Mouse (Mus musculus) heart, embryonic 14.5 days (tissue): ENCODE measurements at regions not wholly inside any gene's neighbourhood (a gene's known extent, or its start where the extent isn't known, plus 50 kb on each side); places are given as distances from the start of the nearest gene placed in this dataset.

Source experiments
- ATAC-seq: fragments of 200-750 bp; cut with Nextera tagmentation; 2 replicates; pipeline ENCODE4 v1.8.0; 2017; ENCODE audit warnings: low read depth, moderate TSS enrichment; ENCODE audit not compliant: insufficient number of reproducible peaks, insufficient read depth, low FRiP score
- H3K27ac ChIP-seq, 2 experiments: fragments of 200-500 bp in 1 of 2; fragments of 300-500 bp in 1 of 2; sonication (generic) in 1 of 2; replicated peaks in 1 of 2; 2 replicates each; pipeline ENCODE4 v1.5.1; 2012 to 2014; ENCODE audit warnings: low read depth in 2 of 2, low read length in 2 of 2, control low read depth in 1 of 2, mild to moderate bottlenecking in 1 of 2, mixed read lengths in 1 of 2; ENCODE audit not compliant: control insufficient read depth in 1 of 2, insufficient read depth in 1 of 2
- H3K27me3 ChIP-seq: fragments of 300-500 bp; sonication (generic); 2 replicates; pipeline ENCODE4 v1.6.1; 2014; ENCODE audit warnings: mild to moderate bottlenecking, low read length, control low read depth; ENCODE audit not compliant: control insufficient read depth, insufficient read depth
- H3K36me3 ChIP-seq: fragments of 300-500 bp; sonication (generic); 2 replicates; pipeline ENCODE4 v1.6.1; 2014; ENCODE audit warnings: mild to moderate bottlenecking, control low read depth, low read length, mixed read lengths; ENCODE audit not compliant: control insufficient read depth, insufficient read depth
- H3K4me1 ChIP-seq, 2 experiments: fragments of 200-500 bp in 1 of 2; fragments of 300-500 bp in 1 of 2; sonication (generic) in 1 of 2; 2 replicates each; pipeline ENCODE4 v1.6.1; 2012 to 2014; ENCODE audit warnings: low read length in 2 of 2, control low read depth in 1 of 2, mixed read lengths in 1 of 2; ENCODE audit not compliant: control insufficient read depth in 2 of 2, insufficient read depth in 2 of 2
- H3K4me2 ChIP-seq: fragments of 300-500 bp; sonication (generic); 2 replicates; pipeline ENCODE4 v1.6.1; 2014; ENCODE audit warnings: mild to moderate bottlenecking, low read length
- H3K4me3 ChIP-seq, 2 experiments: fragments of 200-500 bp in 1 of 2; fragments of 300-500 bp in 1 of 2; sonication (generic) in 1 of 2; 2 replicates each; pipeline ENCODE4 v1.5.1; 2012 to 2014; ENCODE audit warnings: low read length in 2 of 2, mild to moderate bottlenecking in 2 of 2, control low read depth in 1 of 2, low read depth in 1 of 2, moderate library complexity in 1 of 2; ENCODE audit not compliant: control insufficient read depth in 1 of 2, insufficient read depth in 1 of 2
- H3K9ac ChIP-seq: fragments of 300-500 bp; sonication (generic); 2 replicates; pipeline ENCODE4 v1.6.1; 2014; ENCODE audit warnings: mild to moderate bottlenecking, low read length
- H3K9me3 ChIP-seq: fragments of 300-500 bp; sonication (generic); 2 replicates; pipeline ENCODE4 v1.6.1; 2016; ENCODE audit warnings: low read length, control low read depth; ENCODE audit not compliant: control insufficient read depth
- WGBS: fragments of 180-500 bp; shearing (Covaris S2); extraction: QIAGEN DNeasy Blood & Tissue Kit; methylation state at CpG from one replicate; pipeline ENCODE4 v1.1.7; 2014; 5-methylcytosine and 5-hydroxymethylcytosine counted together

DNA sequence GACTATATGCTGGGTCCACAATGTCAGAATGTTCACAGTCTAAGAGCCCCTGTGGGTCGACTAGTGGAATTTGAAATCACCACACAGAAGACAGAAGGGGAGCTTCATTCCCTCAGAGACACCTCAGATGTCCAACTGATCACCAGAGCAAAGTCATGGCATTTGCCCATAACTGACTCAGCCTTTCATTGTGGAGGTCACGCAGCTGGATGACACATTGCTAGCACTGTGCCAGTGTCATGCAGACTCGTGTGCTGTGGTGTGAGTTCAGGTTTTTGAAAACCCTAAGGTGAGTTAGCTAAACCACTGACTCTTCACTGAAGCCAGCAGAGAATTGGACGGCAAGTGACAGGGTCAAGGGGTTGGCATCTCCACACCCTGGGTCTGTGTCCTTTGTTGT, 62.3 kb upstream of the Gpc1 start:
- 74% methylated on average over 4 of the region's 4 CpGs for WGBS
- H3K27me3 ChIP-seq, result peaks cover 24% of the 10 kb centered on the region
- no peaks in the 10 kb centered on the region for H3K36me3 ChIP-seq
- peaks cover 28 to 35% of the 10 kb centered on the region in 2 experiments for H3K4me1 ChIP-seq
- no peak for ATAC-seq
- no peak overlapping the region for H3K27ac ChIP-seq
- no peak overlapping the region for H3K9ac ChIP-seq
- H3K9me3 ChIP-seq, result no peaks in the 10 kb centered on the region
- no peak overlapping the region for H3K4me3 ChIP-seq
- no peak overlapping the region for H3K4me2 ChIP-seq

DNA sequence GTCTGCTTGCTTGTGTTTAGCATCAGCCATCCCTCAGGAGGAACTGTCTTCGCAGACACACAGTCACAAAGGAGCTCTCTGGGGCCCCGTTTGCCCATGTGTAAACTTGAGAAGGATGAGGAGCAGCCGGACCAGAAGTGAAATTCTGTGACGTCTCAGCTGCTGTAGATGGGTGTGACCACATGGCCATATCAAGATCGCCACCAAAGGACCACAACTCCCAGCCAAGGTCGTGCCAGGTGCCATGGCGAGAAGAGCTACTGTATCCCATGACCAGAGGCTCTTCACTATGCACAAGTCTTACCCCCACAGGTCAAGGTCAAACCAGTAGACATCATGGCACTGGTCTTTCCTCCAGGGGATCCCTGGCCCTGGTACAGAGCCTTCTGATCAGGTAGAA, 64.9 kb upstream of the Gpc1 start:
- no peak overlapping the region for H3K4me3 ChIP-seq
- peaks cover 27% of the 10 kb centered on the region for H3K27me3 ChIP-seq
- 88% methylated on average over 7 of the region's 7 CpGs for WGBS
- no peaks in the 10 kb centered on the region for H3K9me3 ChIP-seq
- H3K4me1 ChIP-seq, result peaks cover 10 to 11% of the 10 kb centered on the region in 2 experiments
- H3K27ac ChIP-seq, result no peak overlapping the region
- H3K4me2 ChIP-seq, result no peak overlapping the region
- no peak overlapping the region for H3K9ac ChIP-seq
- no peak for ATAC-seq
- no peaks in the 10 kb centered on the region for H3K36me3 ChIP-seq

DNA sequence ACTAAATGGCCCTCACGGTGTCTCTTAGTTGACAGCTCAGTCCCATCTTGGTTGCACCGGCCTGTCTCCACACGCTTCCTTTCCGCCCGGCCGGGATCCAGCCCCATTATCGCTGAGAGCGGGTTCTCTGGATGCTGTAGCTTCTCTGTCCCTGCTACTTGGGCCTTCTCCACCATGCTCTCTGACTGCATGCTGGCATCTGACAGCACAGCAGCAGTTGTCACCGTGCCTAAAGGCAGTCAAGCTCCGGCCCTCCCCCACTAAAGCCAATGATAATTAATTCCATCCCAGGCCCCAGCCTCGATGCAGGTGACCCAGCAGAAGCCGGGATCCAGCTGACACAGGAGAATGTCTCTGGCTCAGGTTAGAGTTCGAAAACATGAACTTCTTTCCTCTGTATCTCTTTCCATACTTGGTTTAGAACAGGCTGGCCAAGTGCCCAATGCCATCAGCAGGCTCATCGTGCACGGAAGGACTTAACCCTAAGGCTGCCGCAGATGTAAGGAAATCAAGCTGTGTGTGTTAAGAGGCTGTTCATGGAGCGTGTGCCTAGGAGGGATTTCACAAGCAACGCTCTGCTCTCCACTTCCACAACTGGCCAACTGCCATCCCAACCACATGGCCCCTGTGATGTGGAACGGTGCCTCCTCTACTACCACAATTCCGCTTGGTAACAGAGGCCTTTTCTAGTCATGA, 76.5 kb upstream of the Gpc1 start:
- Histone ChIP-seq H3K9me3 (no peaks in the 10 kb centered on the region), H3K27ac (no peak overlapping the region), H3K9ac (no peak overlapping the region), H3K36me3 (no peaks in the 10 kb centered on the region), H3K4me1 (peaks cover 18 to 19% of the 10 kb centered on the region in 2 experiments), H3K4me3 (no peak overlapping the region), H3K27me3 (0 out of 2 replicates have a peak, but pooled peaks cover 7% of the 10 kb centered on the region), H3K4me2 (no peak overlapping the region)
- WGBS, result 53% methylated on average over 20 of the region's 20 CpGs
- no peak for ATAC-seq

DNA sequence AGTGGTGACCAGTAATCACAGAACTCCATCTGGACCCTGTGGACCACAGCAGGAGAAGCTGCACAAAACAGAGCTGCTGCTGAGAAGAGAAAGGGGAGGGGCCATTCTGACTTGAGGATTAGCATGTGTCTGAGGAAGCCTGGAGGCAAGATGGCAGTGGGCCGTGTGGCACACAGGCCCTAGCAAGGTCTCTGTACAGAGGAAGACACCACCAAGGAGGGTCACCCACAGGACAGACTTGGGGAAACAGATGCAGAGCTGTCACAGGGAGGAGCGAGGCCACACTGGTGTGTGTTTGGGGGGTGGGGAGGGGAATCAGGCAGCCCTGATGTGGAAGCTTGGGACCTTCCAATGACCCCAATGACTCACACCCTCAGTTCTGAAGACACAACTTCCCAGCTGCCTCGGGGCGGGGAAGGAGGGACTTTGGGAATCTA, 79.7 kb upstream of the Gpc1 start:
- no peak overlapping the region for H3K4me2 ChIP-seq
- H3K27me3 ChIP-seq, result 0 out of 2 replicates have a peak, but pooled peaks cover 7% of the 10 kb centered on the region
- ATAC-seq, result no peak
- H3K27ac ChIP-seq, result no peak overlapping the region
- 45% methylated on average over 4 of the region's 4 CpGs for WGBS
- H3K4me1 ChIP-seq, result peaks cover 20 to 21% of the 10 kb centered on the region in 2 experiments
- peak overlapping the region; percentile 21; the same call in 1 of the 2 replicates for H3K9ac ChIP-seq
- H3K4me3 ChIP-seq, result no peak overlapping the region
- no peaks in the 10 kb centered on the region for H3K36me3 ChIP-seq
- no peaks in the 10 kb centered on the region for H3K9me3 ChIP-seq

DNA sequence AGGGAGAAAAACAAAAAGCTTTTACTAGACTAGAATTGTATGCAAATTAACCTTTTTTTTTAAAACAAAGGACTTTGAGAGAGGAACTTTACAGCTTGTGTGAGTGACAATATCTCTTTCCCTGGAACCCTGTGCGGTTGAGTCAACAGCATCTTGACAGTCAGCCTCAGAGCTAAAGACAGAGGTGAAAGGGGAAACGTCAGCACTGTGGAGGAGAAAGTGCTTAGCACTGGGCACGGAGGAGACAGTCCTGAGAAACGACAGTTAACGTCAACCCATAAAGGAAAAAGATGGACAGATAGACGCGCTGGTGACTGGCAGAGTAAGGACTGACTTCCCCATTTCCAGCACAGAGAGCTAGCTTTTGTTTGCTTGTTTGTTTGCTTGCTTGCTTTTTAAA, 82.0 kb upstream of the Gpc1 start:
- no peak for ATAC-seq
- H3K9me3 ChIP-seq, result no peaks in the 10 kb centered on the region
- H3K4me1 ChIP-seq, result peaks cover 27 to 34% of the 10 kb centered on the region in 2 experiments
- H3K4me3 ChIP-seq, result no peak overlapping the region
- no peak overlapping the region for H3K27ac ChIP-seq
- H3K9ac ChIP-seq, result no peak overlapping the region
- 0 out of 2 replicates have a peak, but pooled peaks cover 7% of the 10 kb centered on the region for H3K27me3 ChIP-seq
- no peaks in the 10 kb centered on the region for H3K36me3 ChIP-seq
- no peak overlapping the region for H3K4me2 ChIP-seq
- 40% methylated on average over 7 of the region's 7 CpGs for WGBS

DNA sequence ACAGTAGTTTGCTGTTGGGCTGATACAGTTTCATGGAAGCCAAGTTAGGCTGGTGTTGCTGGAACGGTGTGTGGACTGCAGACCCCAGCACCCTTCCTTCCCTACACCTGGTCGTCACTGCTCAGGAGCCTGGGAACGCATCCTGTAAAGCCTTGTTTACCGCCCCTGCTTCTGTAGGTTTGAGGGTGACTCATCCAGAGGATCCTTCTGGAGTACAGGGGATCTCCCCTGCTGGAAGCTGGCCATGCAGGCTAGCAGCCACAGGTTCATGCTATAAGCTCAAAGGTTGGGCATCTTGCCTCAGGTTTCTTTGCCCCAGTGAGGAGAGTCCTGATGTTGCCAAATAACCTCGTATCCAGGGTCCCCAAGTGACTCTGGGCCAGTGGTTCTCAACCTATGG, 86.2 kb upstream of the Gpc1 start:
- H3K9ac ChIP-seq, result no peak overlapping the region; the same call in 1 of the 2 replicates
- ATAC-seq, result no peak
- no peaks in the 10 kb centered on the region for H3K27me3 ChIP-seq
- WGBS, result 70% methylated on average over 5 of the region's 5 CpGs
- peaks cover 25% of the 10 kb centered on the region in 2 experiments for H3K4me1 ChIP-seq
- H3K4me3 ChIP-seq, result no peak overlapping the region
- H3K4me2 ChIP-seq, result no peak overlapping the region
- no peaks in the 10 kb centered on the region for H3K36me3 ChIP-seq
- no peaks in the 10 kb centered on the region for H3K9me3 ChIP-seq
- H3K27ac ChIP-seq, result peak overlapping the region; percentile 79 to 88

DNA sequence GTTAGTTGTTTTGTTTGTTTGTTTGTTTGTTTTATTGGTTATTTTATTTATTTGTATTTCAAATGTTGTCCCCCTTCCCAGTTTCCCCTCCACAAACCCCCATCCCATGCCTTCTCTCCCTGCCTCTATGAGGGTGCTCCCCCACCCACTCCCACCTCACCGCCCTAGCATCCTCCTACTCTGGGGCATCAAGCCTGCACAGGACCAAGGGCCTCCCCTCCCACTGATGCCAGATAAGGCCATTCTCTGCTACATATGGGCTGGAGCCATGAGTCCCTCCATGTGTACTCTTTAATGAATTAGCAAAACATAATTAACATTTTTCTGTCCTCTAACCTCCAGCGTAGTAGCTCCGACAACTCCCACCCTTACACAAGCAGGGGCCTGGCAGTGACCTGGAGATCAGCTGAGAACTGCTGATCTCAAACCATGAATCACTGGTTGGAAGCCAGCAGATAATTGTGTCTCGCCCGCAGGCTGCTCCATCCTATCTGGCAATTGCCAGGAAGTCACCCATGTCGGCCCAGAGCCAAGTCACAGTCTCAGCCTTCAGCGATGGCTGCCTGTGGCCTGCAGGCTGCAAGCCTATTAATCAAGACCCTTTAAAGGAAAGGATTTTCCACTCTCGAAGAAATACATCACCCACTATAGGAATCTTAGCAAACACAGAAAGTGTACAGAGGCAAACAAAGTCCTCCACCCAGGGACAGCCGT, 86.8 kb upstream of the Gpc1 start:
- Histone ChIP-seq H3K27ac (peak overlapping the region; percentile 79 to 88), H3K4me2 (no peak overlapping the region), H3K36me3 (no peaks in the 10 kb centered on the region), H3K4me1 (peaks cover 25% of the 10 kb centered on the region in 2 experiments), H3K9ac (no peak overlapping the region), H3K9me3 (no peaks in the 10 kb centered on the region), H3K27me3 (no peaks in the 10 kb centered on the region), H3K4me3 (no peak overlapping the region)
- 29% methylated on average over 9 of the region's 9 CpGs for WGBS
- no peak for ATAC-seq
